Mouse (Mus musculus): ENCODE results near the gene Plin3.

DNA sequence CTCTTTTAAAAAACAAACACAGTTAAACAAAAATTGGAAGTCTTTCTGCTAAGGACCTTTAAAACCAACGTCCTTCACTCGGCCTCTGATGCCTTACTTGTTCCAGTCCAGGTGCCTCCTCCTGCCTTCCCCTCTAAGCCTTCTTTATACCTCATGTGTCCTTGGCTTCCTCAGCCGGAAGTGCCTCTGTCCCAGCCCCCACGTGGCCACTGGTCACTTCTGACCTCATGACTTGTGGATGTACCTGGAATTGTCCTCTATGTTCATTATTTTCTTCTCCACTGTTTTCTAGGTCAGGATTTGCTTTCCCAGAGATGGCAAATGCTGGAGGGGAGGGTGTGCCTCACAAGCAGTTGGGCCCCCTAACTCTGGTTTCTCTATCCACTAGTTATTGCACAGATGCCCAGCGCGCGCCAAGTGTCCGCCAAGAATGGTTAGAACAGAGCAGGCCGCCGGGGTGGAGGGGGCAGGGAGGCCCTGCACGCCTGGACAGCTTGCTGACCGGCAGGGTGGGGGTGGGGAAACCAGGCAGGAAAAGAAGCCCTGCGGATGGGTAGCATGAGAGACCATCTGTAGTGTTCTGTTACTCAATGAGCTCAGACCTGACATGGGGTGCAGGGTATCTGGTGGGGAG, 9.8 kb upstream of the Plin3 start:
- TF ChIP-seq GATA1 (IDR thresholded peaks at IDR 0.05; ENCODE audit: borderline replicate concordance, low read length) (no peak), FLI1 (IDR thresholded peaks at IDR 0.05; ENCODE audit: low read length) (no peak)

All from megakaryocyte, embryonic 14.5 days (primary cell).